Mouse (Mus musculus): Measurements from ENCODE around the gene Snapin.

Snapin gene

DNA sequence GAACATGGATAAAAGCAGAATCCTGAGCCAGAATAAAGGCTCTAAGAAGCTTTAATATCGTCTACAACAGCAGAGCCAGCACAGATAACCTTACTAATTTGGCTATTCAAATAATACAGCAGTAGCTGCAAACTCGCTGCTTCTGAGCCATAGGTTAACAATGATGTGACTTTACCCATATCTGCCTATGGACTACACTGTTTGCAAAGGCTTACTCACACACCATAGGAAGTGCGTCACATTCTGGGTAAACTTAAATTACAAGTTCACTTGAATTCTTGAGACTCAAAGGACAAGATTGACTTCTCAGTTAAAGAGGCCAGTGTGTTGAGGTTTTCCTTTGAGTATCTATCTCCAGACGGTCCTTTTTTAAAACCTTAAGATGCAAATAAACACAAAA is 12.6 kb upstream of the Snapin start:
- no peak for DNase-seq

DNA sequence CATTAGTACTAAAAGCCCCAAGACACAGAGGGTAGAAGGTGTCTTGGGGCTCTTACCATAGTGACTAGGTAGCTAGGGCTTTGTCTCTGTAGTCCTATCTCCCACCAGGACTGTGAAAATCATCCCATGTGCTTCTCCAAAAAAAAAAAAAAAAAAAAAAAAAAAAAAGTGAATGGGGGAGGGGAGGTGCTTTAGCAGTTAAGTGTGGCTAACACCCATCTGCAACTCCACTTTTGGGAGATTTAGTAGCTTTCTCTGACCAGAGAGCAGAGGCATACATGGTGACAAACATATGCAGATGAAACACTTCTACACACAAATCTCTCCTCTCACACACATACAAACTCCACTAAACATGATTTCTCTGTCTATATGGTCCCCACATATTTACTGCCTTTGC is 6.8 kb upstream of the Snapin start:
- DNase-seq = no peak

DNA sequence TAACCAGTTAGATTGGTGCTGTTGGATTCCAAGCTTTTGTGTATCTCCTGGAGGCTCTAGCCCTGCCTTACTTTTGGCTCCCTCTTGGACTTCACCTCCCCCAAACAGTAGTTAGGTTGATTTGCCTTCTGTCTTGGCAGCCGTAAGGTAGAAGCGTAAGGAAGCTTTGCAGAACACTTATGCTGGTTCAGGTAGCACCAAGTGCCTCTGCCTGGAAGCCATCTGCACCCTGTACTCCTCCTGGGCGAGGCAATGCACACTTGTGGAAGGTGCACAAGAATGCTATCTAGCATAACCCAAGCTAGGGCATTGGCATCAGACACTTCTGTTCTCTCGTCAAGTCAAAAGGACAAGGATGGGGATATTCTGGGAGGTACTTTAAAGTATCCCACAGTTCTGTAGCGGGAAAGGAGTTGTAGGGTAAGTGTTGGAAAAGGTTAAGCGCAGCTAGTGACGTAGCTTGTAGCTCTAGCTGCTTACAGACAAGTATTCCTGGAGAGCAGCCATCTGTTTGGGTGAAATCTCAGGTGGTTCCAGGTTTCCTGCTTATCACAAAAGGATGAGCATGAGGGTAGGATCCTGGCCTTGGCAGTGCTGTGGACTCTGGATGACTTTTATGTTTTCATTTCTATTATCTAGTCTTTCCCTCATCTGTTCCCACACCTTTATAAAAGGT is 5.2 kb upstream of the Snapin start:
- peak in 1 of 2 experiments; percentile 15 for DNase-seq

DNA sequence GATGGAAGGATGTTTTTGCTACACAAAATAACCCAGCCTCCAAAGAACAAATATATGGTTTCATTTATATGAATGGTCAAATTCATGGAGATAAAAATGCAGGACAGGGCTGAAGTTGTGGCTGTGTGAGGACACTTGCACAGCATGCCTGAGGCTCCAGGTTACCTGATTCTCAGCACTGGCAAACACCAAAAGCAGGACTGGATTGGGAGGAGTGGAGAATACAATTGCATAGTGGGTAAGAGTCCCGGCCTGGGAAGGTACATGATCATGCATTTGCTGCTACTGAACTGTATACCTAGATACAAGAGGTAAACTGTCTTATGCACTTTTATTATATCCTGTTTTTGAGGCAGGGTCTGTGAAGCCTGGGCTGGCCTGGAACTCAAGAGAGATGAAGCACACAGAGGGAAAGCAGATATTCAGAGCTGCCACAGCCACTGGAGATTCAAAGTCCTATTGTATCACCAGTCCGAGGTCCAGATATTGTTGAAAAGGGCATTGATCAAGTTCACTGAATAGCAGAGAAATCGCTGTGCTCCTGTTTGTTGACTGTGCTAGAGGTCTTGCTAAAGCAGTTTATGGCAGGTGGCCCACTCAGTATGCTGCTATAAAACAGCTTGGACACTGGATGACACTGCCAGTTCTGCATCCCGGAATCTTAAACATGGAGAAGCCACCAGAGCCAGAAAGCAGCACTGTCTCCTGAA is 3.2 kb upstream of the Snapin start:
- DNase-seq = peak; percentile 57 to 58

DNA sequence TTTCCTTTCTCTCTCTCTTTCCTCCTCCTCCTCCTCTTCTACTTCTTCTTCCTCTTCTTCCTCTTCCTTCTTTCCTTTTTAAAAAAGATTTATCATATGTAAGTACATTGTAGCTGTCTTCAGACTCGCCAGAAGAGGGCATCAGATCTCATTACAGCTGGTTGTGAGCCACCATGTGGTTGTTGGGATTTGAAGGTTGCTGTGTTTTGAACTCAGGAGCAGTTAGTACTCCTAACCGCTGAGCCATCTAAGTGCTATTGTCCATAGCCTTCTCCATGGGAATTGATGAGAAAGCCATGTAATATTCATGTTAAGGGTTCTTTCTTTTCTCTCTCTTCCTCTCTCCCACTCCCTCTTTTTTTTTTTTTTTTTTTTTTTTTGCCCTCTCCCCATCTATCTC is 517 bp upstream of the Snapin start:
- peak; percentile 46 to 55 for DNase-seq

DNA sequence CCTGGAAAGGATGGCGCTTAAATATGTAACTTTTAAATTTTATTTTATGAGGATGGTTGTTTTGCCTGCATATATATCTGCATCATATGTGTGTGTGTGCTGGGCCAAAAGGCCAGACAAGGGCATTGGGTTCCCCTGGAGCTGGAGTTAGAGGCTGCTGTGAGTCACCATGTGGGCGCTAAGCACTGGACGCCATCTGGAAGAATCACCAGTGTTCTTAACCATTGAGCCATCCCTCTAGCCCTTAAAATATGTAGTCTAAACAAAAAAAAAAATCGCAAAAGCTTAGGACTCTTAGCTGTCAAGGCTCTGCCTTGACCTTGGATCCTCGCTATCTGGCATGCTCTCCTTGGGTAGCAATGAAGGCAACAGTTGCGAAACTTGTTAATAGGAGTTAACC is 2.3 kb downstream of the Snapin start:
- DNase-seq = no peak

DNA sequence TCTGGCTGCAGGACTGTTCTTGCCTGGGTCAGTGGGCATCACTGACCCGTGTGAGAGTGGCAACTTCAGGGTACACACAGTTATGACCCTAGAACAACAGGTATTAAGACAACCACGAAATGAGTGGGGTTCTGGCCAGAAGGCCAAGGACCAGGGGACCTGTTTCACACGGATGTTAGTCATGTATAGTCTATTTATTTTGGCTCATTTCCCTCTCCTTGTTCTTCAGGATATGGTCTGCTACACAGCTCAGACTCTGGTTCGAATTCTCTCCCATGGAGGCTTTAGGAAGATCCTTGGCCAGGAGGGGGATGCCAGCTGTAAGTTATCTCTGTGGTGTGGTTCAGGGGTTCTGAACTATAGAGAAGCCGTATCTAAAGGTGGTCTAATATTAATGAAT is 3.8 kb downstream of the Snapin start:
- no peak for DNase-seq

DNA sequence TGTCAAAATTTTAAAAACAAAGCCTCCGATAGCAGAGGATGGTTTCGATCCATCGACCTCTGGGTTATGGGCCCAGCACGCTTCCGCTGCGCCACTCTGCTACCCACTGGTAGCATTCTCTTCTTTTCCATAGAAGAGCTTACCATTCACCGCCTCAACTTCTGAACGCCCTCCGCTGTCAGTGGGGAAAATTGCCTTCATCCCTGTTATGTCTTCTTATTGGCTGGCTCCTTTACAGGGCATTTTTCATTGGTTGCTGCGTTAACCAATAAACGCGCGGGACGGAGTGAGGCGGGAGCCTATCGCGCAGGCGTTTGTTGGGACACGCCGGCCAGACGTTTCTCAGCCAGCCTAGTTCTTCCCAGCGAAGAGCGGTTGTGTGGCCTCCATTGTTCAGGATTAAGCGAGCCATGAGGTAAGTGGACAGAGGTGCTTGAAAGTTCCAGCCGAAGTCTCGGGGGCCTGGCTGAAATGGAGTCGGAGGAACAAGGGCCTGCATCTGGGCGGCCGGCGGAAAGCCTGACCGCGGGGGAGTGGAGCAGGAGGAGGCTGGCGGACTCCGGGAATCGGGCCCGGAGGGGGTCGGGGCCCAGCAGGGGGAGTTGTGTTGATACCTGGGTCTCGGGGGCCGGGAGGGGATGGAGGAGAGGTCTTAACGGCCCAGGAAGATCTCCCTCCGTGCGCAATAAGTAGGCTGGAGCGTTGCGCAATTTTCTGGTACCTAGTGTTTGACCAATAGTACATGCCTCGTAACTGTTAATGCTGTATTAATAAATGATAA is 14.8 kb downstream of the Snapin start, which contains the start of gene Ilf2:
Gene Ilf2 (plus strand): TSS at position 296 of the 781 bp plus-strand sequence.
- peak; percentile 96 to 97 for DNase-seq

DNA sequence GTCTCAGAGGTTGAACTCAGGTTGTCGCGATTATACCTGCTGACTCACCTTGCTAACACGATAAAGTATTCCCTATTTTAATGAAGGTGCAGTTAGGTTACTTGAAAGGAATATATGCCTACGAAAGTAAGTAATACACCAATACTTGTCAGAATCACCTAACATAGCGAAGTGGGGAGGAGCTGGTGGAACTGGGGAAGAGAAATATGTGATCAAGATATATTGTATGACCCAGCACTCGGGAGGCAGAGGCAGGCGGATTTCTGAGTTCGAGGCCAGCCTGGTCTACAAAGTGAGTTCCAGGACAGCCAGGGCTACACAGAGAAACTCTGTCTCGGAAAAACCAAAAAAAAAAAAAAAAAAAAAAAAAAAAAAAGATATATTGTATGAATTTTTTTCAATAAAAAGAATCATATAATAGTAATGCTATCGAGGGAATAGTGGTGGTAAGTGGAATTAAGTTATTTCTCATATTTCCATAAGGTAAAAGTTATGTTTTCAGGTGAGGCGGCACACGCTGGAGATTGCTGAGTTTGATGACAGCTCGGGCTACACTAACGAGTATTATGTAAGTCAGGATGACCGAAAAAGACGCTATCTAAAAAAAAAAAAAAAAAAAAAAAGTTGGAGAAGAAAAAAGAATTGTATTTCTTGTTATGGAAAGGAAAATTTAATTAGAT is 15.5 kb downstream of the Snapin start:
- peak; percentile 12 to 30 for DNase-seq

DNA sequence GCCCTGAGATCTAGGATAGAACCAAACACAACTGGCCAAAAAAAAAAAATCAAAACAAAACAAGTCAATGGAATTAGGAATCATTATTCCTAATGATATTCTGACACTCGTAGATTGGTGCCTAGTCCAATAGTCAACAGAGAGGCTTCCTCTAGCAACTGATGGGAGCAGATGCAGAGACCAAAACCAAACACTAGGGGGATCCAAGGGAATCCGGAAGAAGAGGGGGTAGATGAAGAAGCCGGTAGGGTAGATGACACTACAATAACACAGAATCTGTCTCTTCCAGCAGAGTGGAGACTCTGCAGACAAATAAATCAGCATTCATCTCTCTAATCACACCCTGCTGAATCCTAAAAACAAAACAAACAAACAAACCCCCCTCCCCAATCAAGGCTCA is 18.6 kb downstream of the Snapin start:
- peak; percentile 47 to 61 for DNase-seq

DNA sequence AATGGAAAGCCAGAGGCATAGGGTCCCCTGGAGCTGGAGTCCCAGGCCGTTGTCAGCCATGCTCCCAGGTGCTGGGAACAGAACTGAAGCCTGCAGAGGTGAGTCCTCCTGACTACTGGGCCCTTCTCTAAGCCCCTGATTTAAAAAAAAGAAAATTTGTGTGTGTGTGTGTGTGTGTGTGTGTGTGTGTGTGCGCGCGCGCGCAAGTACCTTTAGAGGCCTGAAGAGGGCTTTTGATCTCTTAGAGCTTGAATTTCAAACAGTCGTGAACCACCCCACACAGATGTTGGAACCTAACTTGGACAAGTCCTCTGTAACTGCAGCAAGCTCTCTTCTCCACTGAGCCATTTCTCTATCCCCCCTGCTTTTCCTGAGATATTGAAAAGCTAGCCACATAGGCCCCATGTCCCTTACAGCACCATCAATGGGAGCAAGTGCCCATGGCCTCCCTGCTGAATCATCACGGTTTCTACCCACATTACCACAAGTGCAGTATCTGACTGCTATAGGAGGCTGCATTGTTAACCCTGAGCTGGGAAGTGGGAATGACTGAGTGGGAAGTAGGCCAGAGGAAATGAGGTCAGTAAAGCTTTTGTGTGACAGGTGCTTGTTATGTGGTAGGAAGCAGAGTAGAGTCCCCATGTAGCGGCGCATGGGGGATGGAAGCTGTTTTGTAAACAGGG is 23.1 kb downstream of the Snapin start:
- DNase-seq = no peak

DNA sequence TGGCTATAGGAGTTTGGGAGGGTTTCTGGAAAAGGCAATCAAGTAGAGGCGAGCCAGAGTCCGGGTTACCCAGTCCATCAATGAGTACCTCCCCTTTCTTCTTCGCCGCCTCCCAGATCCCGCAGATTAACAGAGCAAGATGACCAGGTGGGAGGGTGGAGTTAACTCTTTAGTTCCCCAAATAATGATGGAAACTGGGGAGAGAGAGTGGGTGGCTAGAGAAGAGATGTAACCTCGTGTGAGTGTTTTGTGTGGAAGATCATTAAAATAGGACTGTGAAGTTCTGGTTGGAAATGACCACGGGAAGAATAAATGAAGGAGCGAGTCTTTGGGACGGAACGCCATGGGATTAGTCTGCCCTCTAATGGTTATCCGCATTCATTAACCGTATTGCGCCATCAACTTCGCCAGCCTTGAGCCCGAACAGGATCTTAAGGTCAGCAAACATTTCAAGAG is 24.5 kb downstream of the Snapin start:
- DNase-seq = peak; percentile 71 to 76

DNA sequence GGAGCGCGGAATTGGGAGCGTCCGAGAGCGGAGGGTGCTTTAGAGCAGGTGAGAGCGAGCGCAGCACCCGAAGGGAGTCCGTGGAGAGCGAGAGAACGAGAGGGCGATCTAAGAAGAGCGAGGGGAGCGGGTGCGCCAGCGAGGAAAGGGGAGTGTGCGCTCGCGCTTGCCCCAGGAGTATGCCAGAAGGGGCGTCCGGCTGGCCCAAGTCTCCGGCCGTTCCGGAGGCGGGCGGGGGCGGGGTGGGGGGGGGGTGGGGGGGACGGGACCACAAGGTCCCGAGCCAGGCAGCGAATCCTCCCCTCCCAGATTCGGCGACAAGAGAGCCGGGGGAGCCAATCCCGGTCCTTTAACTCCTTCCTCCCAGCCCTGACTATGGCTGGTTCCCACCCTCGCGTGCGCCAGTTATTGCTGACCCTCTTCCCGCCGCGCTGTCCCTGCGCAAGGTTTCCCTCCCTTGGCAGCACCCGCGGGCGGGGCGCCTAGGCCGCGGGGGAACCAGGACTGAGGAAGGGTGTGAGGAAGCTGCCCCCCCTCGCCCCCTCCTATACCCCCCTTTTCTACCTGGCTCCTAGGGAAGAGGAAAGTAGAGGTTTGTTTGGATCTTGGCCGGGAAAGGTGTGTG is 25.0 kb downstream of the Snapin start, which contains the start of gene Npr1:
Gene Npr1 (minus strand): TSS at position 181 of the 625 bp plus-strand sequence.
- peak; percentile 45 to 54 for DNase-seq

DNA sequence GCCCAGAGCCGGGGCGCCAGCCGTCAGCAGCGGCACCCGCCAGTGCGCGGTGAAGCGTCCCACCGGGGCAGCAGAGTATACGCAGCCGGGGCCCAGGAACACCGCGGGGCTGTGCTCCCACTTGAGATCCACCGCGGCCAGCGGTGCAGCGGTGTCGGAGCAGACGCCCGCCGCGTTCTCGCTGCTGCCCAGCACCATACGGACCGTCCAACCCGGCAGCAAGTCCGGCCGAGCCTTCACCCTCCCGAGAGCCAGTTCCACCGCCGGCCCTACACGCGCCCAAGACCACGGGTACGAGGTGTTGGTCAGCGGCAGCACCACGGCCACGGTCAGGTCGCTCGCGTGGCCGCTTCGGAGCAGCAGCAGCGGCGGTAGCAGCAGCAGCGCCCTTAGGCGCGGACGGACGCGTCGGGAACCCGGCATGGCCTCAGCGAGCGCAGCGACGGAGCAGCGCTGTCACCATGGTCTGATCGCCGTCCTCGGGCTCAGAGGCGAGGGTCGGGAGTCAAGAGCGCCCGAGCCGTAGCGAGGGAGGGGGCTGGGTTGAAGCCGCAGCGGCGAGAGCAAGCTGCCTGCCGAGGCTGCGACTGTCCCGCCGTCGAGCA is 25.6 kb downstream of the Snapin start:
- peak; percentile 35 to 39 for DNase-seq

DNA sequence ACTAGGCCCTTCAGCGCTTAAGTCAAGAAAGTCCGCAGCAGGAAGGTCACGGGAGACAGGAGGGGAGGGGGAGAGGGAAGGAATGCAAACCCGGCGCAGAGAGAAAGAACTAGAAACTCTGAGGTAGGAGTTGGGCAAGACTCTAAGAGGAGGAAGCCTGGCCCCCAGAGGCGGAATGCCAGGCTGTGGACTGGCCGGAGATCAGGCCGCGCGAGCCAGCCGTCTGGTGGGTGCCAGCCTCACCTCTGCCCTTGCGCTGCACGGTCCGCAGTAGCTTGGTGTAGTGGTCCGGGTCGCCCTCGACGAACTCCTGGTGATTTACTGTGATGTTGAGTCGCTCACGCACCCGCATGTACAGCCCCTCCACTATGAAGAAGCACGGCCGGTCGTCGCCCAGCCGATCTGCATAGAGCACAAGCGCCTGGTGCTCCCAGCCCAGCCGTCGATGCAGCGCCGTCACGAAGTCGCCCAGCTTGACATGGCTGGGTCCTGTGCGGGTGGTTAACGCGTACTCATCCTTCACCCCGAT is 26.2 kb downstream of the Snapin start:
- DNase-seq = peak in 1 of 2 experiments; percentile 24

DNA sequence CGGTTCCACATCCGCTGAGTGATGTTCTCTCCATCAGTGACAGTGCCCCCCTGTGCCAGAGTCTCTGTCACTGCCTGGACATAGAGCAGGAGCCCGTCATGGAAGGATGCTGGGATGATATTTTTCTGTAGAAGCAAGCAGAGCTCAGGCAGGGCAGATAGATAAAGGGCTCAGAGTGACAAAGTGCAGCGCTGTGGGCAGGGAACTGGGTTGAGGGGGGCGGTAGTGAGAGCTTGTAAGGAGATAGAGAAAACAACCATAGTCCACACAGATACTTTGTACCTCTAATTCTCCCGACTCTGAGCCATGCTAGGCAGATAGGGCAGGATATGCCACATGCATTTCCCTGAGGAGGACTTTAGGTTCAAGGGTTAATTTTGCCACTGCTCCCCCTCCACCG is 28.3 kb downstream of the Snapin start:
- no peak for DNase-seq

DNA sequence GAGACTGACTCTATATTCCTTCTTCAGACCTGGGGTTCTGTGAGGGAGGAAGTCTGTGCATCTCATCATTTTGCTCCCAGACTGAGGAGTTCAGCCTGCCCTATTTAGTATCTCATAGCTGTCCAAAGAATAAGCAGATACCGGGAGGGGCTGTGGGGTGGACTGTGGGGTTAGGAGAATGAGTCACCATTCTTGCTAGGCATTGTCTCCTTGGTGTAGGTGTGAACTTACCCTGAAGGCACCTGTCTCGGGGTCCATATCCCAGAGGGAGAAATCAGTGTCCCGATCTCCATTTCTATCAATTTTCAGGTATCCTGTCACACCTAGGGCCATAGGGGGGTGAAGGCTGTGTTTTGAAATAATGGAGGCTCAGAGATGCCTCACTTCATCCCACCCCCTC is 28.9 kb downstream of the Snapin start:
- DNase-seq = no peak

DNA sequence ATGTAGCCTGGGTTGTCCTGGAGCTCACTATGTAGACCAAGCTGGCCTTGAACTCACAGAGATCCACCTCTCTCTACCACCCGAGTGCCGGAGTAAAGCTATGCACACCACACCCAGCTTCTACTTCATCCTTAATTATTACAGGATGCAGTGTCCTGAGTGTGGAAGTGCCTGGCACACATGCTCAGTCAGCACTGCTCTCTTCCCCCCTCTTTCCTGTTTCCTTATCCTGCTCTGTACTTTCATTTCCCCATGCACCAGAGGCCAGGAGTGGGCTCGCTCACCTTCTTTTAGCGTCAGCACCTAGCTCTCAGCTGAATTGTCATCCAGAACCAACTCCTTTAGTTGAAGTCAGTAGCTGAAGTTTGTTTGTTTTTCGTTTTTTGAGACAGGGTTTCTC is 30.5 kb downstream of the Snapin start:
- DNase-seq = no peak

DNA sequence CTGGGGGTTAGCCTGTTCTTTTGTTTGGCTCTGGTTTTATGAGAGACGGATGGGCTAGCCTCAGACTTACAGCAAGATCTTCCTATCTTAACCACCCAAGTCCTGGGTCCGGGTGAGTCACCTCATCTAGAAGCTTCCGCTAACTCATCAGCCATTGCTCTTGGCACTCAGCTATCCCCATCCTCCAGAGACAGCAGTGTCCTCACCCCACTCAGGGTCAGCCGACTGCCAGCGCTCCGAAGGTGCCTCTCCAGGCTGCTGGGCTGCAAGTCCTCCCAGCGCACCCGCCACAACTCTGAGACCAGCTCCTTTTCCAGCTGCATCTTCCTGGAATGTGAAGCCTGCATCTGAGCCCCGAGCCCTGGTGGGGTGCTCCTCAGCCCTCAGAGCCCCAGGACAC is 31.1 kb downstream of the Snapin start:
- DNase-seq = no peak

DNA sequence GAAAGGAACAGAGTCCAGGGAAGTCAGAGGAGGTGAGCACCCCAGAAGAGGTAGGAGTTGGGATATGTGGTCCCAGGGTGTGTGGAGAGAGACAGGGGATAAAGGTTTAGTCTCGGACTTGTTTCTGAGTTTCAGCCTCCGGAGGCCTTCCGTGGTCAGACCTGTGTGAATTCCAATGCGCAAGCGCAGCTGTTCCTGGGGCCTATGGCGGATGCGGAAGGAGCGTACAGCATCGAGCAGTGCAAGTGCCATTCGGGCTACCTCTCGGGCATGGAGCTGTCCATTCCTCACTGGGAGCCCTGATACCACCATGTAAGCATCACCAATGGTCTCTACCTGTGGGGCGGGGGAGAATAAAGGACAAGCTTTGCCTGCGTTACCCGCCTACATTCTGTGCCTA is 35.9 kb downstream of the Snapin start:
- no peak for DNase-seq

Data from cerebellum, postnatal 14 days (tissue).